Mouse (Mus musculus): ENCODE data around the gene Abca17. TPM values are rescaled to one million over a fixed set of nuclear protein-coding genes. Genes with fewer than 3 reads are reported as not detected.

Abca17 gene
- total and polyA plus RNA-seq, 2 experiments from 2014 or later: 1.2 to 1.5 TPM

DNA sequence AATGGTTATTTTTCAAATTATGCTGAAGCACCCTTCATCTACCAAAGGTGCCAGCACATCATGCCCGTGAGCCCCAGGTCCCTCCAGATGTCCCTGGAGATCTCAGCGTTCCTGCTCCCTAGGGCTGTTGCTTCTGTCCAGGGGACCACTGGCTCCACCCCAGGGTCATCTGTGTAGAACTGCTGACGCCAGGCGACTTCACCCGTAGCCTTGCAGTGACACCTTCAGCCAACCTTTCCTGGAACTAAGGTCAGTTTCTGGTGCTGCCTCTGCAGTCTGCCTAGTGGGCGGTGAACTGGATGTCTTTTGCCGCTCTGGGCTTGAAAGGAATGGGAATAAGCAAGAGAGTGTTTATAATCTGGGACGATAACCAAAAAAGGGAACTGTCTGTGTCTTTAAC, 10.0 kb upstream of the Abca17 start:
- H3K4me1 ChIP-seq (ENCODE audit: insufficient read depth, low read length): no peaks in the 10 kb centered on the region
- TF ChIP-seq CTCF (IDR thresholded peaks at IDR 0.05; ENCODE audit: low read depth): no peak
- 84% methylated on average over 8 of the region's 8 CpGs for WGBS

DNA sequence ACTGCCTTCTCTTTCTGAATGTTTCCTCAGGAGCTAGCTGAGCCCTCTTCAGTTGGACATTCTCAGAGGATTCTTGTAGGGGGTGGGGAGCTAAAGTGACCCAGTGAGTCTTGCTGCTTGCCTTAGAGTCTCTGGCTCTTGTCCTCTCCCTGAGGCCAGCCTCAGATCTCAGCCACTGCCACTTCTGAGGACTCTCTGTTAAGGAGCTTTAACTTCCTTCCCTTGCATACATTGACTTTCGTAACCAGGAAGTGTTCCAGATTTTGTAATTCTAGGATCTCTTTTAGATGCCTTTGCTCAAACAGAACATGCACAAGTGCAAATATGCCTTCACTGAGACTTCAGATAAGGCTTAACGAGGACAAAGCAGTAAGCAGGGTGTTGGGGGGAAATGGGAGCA, 9.0 kb upstream of the Abca17 start:
- Histone ChIP-seq H3K27me3 (ENCODE audit: insufficient read depth, low read length) (no peaks in the 10 kb centered on the region), H3K9ac (replicated peaks; ENCODE audit: low read length) (no peak overlapping the region), H3K4me1 (ENCODE audit: insufficient read depth, low read length) (no peaks in the 10 kb centered on the region), H3K4me2 (ENCODE audit: low read depth, low read length) (no peak overlapping the region), H3K9me3 (ENCODE audit: low read length) (no peaks in the 10 kb centered on the region), H3K36me3 (ENCODE audit: insufficient read depth, low read length) (peaks cover 5% of the 10 kb centered on the region; the same call in 1 of the 2 replicates), H3K27ac (no peak overlapping the region), H3K4me3 (ENCODE audit: low read length) (no peak overlapping the region)
- no peak for ATAC-seq
- WGBS: 79% methylated on average over 2 of the region's 2 CpGs
- no peak for DNase-seq (ENCODE audit: low spot score)
- TF ChIP-seq CTCF (IDR thresholded peaks at IDR 0.05; ENCODE audit: low read depth): no peak

More for the DNA sequence above, 10.0 kb upstream of the Abca17 start:
- no peak overlapping the region for H3K4me3 ChIP-seq (ENCODE audit: low read length)
- peaks cover 9% of the 10 kb centered on the region; the same call in 1 of the 2 replicates for H3K36me3 ChIP-seq (ENCODE audit: insufficient read depth, low read length)
- ATAC-seq: no peak
- no peak overlapping the region for H3K27ac ChIP-seq
- no peaks in the 10 kb centered on the region for H3K27me3 ChIP-seq (ENCODE audit: insufficient read depth, low read length)
- H3K9ac ChIP-seq (replicated peaks; ENCODE audit: low read length): no peak overlapping the region
- H3K4me2 ChIP-seq (ENCODE audit: low read depth, low read length): no peak overlapping the region
- no peaks in the 10 kb centered on the region for H3K9me3 ChIP-seq (ENCODE audit: low read length)
- no peak for DNase-seq (ENCODE audit: low spot score)

DNA sequence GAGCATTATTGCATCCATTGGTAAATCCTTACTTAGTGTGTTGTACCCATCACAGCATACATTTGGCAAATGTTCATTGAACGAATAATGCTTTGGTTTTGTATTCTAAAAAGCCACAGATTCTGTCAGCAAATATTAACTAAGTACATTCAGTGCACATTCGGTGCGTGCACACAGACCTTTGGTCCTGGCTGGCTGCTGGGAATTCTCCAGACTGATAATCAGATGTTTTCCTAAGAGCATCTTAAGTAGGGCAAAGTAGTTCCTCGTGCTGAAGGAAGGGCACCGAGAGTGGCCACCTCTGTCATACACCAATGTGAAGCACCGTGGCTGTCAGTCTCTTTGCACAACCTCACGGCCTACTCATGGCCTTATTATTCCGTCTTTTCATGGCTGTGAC, 8.1 kb upstream of the Abca17 start:
- WGBS: 71% methylated on average over 8 of the region's 8 CpGs

DNA sequence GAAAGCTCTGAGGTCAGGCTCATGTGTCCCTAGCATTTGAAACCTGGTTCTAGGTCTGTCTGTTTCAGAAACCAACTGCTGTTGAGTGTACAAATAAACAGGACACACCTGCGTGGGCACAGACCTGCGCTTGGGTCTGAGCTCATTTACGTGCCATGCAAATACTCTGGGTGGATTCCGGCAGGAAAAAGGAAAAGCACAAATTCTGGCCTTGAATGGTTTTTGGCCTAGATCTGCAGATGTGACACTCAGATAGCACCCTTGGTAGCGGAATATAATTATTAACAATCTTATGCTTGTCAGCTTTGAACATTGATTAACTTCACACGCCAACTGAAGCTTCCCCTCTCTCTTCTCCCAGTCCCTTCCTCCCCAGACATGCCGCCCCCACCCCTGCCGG, 4.4 kb upstream of the Abca17 start:
- Histone ChIP-seq H3K9me3 (ENCODE audit: low read length) (no peaks in the 10 kb centered on the region), H3K27me3 (ENCODE audit: insufficient read depth, low read length) (no peaks in the 10 kb centered on the region), H3K4me3 (ENCODE audit: low read length) (no peak overlapping the region), H3K27ac (no peak overlapping the region), H3K9ac (replicated peaks; ENCODE audit: low read length) (no peak overlapping the region), H3K4me1 (ENCODE audit: insufficient read depth, low read length) (peaks cover 10% of the 10 kb centered on the region; the same call in 1 of the 2 replicates), H3K36me3 (ENCODE audit: insufficient read depth, low read length) (no peaks in the 10 kb centered on the region), H3K4me2 (ENCODE audit: low read depth, low read length) (no peak overlapping the region)
- ATAC-seq: no peak
- WGBS: 86% methylated on average over 8 of the region's 8 CpGs
- no peak for DNase-seq (ENCODE audit: low spot score)
- no peak for TF ChIP-seq CTCF (IDR thresholded peaks at IDR 0.05; ENCODE audit: low read depth)

More for the DNA sequence above, 8.1 kb upstream of the Abca17 start:
- H3K9ac ChIP-seq (replicated peaks; ENCODE audit: low read length): no peak overlapping the region
- no peak overlapping the region for H3K27ac ChIP-seq
- no peak for DNase-seq (ENCODE audit: low spot score)
- no peaks in the 10 kb centered on the region for H3K27me3 ChIP-seq (ENCODE audit: insufficient read depth, low read length)
- H3K4me1 ChIP-seq (ENCODE audit: insufficient read depth, low read length): peaks cover 3% of the 10 kb centered on the region; the same call in 1 of the 2 replicates
- H3K36me3 ChIP-seq (ENCODE audit: insufficient read depth, low read length): peaks cover 5% of the 10 kb centered on the region; the same call in 1 of the 2 replicates
- no peak overlapping the region for H3K4me3 ChIP-seq (ENCODE audit: low read length)
- no peak overlapping the region for H3K4me2 ChIP-seq (ENCODE audit: low read depth, low read length)
- no peak for ATAC-seq
- no peak for TF ChIP-seq CTCF (IDR thresholded peaks at IDR 0.05; ENCODE audit: low read depth)
- H3K9me3 ChIP-seq (ENCODE audit: low read length): no peaks in the 10 kb centered on the region

DNA sequence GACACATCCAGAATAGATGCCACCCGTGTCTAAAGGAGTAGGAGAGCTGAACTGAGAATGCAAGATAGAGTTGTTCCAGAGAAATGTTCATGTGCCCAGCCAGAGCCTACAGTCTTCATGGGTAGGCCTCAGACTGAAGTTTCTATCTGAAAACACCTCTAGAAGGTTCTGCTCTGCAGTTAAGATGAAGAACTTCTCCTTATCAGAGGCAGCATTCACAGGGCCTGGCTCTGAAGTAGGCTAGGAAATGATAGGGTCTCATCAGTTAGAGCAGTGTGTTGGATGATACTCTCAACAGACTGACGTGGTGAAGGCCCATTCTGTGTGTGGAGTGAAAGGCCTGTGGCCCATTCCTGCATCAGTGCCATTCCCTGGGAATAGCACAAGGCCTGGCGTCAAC, 3.1 kb upstream of the Abca17 start:
- H3K27me3 ChIP-seq (ENCODE audit: insufficient read depth, low read length): no peaks in the 10 kb centered on the region
- no peaks in the 10 kb centered on the region for H3K9me3 ChIP-seq (ENCODE audit: low read length)
- WGBS: 85% methylated on average over 3 of the region's 3 CpGs
- no peak overlapping the region for H3K27ac ChIP-seq
- 0 out of 2 replicates have a peak overlapping the region, but pooled peaks have one; percentile 7 for H3K4me2 ChIP-seq (ENCODE audit: low read depth, low read length)
- H3K36me3 ChIP-seq (ENCODE audit: insufficient read depth, low read length): no peaks in the 10 kb centered on the region
- no peak overlapping the region for H3K4me3 ChIP-seq (ENCODE audit: low read length)
- H3K9ac ChIP-seq (replicated peaks; ENCODE audit: low read length): no peak overlapping the region
- no peak for TF ChIP-seq CTCF (IDR thresholded peaks at IDR 0.05; ENCODE audit: low read depth)
- peaks cover 10% of the 10 kb centered on the region; the same call in 1 of the 2 replicates for H3K4me1 ChIP-seq (ENCODE audit: insufficient read depth, low read length)
- no peak for ATAC-seq
- DNase-seq (ENCODE audit: low spot score): no peak

DNA sequence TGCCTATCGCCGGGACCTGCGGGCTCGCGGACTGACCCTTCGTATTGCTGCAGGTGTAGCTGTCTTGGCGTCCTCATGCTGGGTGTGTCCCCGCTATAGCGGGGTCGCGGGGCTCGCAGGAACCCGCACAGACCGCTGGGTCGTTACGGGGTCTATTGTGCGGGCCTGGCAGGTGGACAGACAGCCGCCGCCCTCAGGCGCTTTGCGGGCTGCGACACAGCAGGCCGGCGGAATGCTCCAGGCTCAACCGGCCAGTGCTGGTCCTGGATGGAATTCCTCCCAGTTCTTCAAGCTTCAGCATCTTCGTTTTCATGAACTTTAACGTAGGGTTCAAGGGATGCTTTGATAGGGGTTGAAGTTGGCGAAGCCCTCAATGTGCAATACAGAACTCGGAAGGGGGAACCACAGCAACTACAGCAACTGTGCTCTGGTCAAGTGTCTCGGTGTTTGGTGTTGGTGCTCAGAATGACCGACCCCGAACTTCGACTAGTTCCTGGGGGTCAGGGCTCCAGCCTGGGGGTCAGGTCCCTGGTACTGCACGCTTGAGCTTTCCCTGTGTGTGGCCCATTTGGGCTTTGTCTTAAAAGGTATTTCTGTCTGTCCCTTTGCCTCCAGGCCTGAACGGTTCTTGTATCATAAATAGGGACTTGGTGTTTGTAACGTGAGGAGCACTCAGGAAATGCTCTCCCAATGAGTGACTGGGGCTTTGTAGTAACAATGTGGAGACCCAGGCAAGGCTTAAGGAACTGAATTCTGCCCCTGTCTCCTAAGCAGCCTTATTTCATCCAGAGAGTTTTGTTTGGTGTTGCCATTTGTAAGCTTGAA, 1.7 kb upstream of the Abca17 start:
- H3K4me2 ChIP-seq (ENCODE audit: low read depth, low read length): peak overlapping the region; percentile 89
- no peaks in the 10 kb centered on the region for H3K27me3 ChIP-seq (ENCODE audit: insufficient read depth, low read length)
- H3K9ac ChIP-seq (replicated peaks; ENCODE audit: low read length): peak overlapping the region; percentile 86
- 2% methylated on average over 36 of the region's 36 CpGs for whole genome bisulfite sequencing
- H3K9me3 ChIP-seq (ENCODE audit: low read length): no peaks in the 10 kb centered on the region
- TF ChIP-seq CTCF (IDR thresholded peaks at IDR 0.05; ENCODE audit: low read depth): peak; percentile 12; the same call in 1 of the 2 replicates
- H3K27ac ChIP-seq: peak overlapping the region; percentile 85
- H3K4me1 ChIP-seq (ENCODE audit: insufficient read depth, low read length): peaks cover 10% of the 10 kb centered on the region; the same call in 1 of the 2 replicates
- H3K4me3 ChIP-seq (ENCODE audit: low read length): peak overlapping the region; percentile 88
- ATAC-seq (peak; percentile 21; the same call in 1 of the 2 replicates), DNase-seq (ENCODE audit: low spot score) (peak; percentile 38)
- H3K36me3 ChIP-seq (ENCODE audit: insufficient read depth, low read length): no peaks in the 10 kb centered on the region

Data from hindbrain, postnatal 0 days (tissue).